Mouse (Mus musculus) liver, adult 2 months (tissue): Measurements from ENCODE around the gene Mypop.

Source experiments
- CTCF ChIP-seq: fragments of 200-500 bp; IDR thresholded peaks from 2 replicates; pipeline ENCODE4 v1.5.1; 2011; ENCODE audit warnings: low read depth, low read length, control low read depth
- POLR2A ChIP-seq: fragments of 200-500 bp; IDR thresholded peaks from 2 replicates; pipeline ENCODE4 v1.6.1; 2011; ENCODE audit warnings: low read length, control low read depth; ENCODE audit not compliant: insufficient read depth; ENCODE audit errors: extremely low read depth

DNA sequence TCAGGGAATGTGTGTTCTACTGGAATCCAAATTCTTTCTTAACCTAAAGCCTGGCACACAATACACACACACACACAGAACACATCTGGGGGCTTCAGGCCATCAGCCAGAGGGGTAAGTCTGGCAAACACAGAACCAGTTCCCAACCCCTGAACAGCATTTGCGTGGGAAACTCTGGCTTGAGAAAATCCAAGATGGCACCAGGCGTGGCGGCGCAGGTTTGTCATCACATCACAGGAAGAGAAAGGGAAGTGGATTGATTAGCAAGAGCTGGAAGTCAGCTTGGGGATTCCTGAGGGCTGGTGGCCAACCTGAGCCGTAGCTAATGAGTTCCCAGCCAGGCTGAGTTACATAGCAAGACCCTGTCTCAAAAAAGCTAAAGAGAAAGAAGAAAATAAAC lies 25.7 kb upstream of the Mypop start:
- TF ChIP-seq CTCF = no peak
- TF ChIP-seq POLR2A = no peak
